ENCODE assay signal across 10 mouse cellular contexts in the genomic region with DNA sequence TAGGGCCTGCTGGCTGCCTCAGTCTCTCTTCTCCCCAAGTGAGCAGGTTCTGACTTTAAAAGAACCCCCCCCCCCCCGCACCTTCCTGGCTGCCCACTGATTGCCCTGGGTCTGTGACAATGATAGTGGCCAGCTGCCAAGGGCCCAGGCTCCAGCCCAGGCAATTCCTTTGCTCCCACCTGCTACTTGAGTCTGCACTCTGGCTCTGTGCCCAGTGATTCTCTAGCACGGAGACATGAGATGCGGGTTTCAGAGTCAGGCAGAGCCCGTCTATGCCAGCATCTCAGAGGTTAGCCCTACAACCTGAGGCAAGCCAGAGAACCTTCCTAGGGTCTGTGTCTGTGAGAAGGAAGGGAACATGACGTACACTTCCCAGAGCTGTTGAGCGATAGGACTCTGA.
DNase-seq lines count a peak whose midpoint lies in the region; ATAC-seq and TF ChIP-seq lines count a peak whose summit lies in the region.
"Had no signal": no experiment of that assay in that cellular context is flagged by ENCODE, and none has a peak within 500 bp of the region (broad histone marks: within the 10 kb centered on the region; RNA-seq: fewer than 3 reads in every experiment).

No protein-coding gene starts in this region.

- DNase-seq in adrenal gland, postnatal 14 days = peak; percentile 14
- DNase-seq in adrenal gland, adult (ENCODE audit: inconsistent age in 2 of 2, low spot score in 1 of 2) = no peak
- DNase-seq in kidney, adult 2 months = peak; percentile 31
- no peak for DNase-seq in kidney, adult 9 months
- peak; percentile 78 for DNase-seq in cerebellum, adult 11-12 months
- DNase-seq in lung, embryonic 14.5 days = peak; percentile 83
- DNase-seq in thymus, postnatal 25 days = no peak

- H3K9ac ChIP-seq in lung, embryonic 14.5 days = no peak overlapping the region
- H3K9ac ChIP-seq: embryonic facial prominence, embryonic 13.5 days; liver, embryonic 15.5 days had no signal

- 44% methylated on average over 6 of the region's 6 CpGs for WGBS in kidney, adult 2 months
- 26% methylated on average over 6 of the region's 6 CpGs for WGBS in lung, embryonic 14.5 days

- TF ChIP-seq POLR2A in kidney, adult 2 months (IDR thresholded peaks at IDR 0.05; ENCODE audit: low read depth, low read length) = no peak

- H3K36me3 ChIP-seq in kidney, adult 2 months (ENCODE audit: control insufficient read depth, insufficient read depth, low read length) = no peaks in the 10 kb centered on the region
- no peaks in the 10 kb centered on the region for H3K36me3 ChIP-seq in lung, embryonic 14.5 days (ENCODE audit: insufficient read depth)
- H3K36me3 ChIP-seq: embryonic facial prominence, embryonic 13.5 days; liver, embryonic 15.5 days had no signal

- no peaks in the 10 kb centered on the region for H3K27me3 ChIP-seq in kidney, adult 2 months (replicated peaks; ENCODE audit: control insufficient read depth, insufficient read depth, low read length)
- H3K27me3 ChIP-seq in lung, embryonic 14.5 days (ENCODE audit: insufficient read depth, low read length) = no peaks in the 10 kb centered on the region
- H3K27me3 ChIP-seq: embryonic facial prominence, embryonic 13.5 days had no signal

- 0 out of 2 replicates have a peak, but pooled peaks have one; percentile 16 for ATAC-seq in lung, embryonic 14.5 days (ENCODE audit: insufficient read depth)
- no peak for ATAC-seq in activated CD4-positive, CD25-positive, alpha-beta regulatory T cell, adult 4 months

- no peak overlapping the region for H3K27ac ChIP-seq in kidney, adult 2 months (ENCODE audit: insufficient read depth, low read depth, low read length)
- no peak overlapping the region for H3K27ac ChIP-seq in lung, embryonic 14.5 days (ENCODE audit: low read depth)
- H3K27ac ChIP-seq: liver, embryonic 15.5 days had no signal

- H3K9me3 ChIP-seq in lung, embryonic 14.5 days (ENCODE audit: low read depth, low read length) = no peaks in the 10 kb centered on the region
- H3K9me3 ChIP-seq: embryonic facial prominence, embryonic 13.5 days; liver, embryonic 15.5 days had no signal

- H3K4me1 ChIP-seq in kidney, adult 2 months (ENCODE audit: control insufficient read depth, insufficient read depth, low read length) = no peaks in the 10 kb centered on the region; the same call in 1 of the 2 replicates
- peaks cover 19% of the 10 kb centered on the region for H3K4me1 ChIP-seq in lung, embryonic 14.5 days (ENCODE audit: insufficient read depth)
- H3K4me1 ChIP-seq: liver, embryonic 15.5 days had no signal

- no peak overlapping the region for H3K4me3 ChIP-seq in kidney, adult 2 months (ENCODE audit: insufficient read depth, low read depth, low read length)
- H3K4me3 ChIP-seq in lung, embryonic 14.5 days (ENCODE audit: low read depth, low read length) = no peak overlapping the region
- H3K4me3 ChIP-seq: embryonic facial prominence, embryonic 13.5 days; liver, embryonic 15.5 days had no signal

- no peak for TF ChIP-seq CTCF in kidney, adult 2 months (conservative IDR thresholded peaks at IDR 0.05; ENCODE audit: insufficient read depth, insufficient read length, low read depth, low read length)
- TF ChIP-seq CTCF in lung, embryonic 14.5 days (IDR thresholded peaks at IDR 0.05; ENCODE audit: low read depth) = no peak

- H3K4me2 ChIP-seq in lung, embryonic 14.5 days = no peak overlapping the region
- H3K4me2 ChIP-seq: liver, embryonic 15.5 days had no signal

Comparison
In these comparisons a context has a peak if more than half of its experiments do, and no peak if none do; other contexts are left out.
1. DNase-seq: peak in adrenal gland, postnatal 14 days (single experiment), kidney, adult 2 months (single experiment), cerebellum, adult 11-12 months (single experiment) and lung, embryonic 14.5 days (single experiment); none in adrenal gland, adult (0 of 2), kidney, adult 9 months (single experiment) and thymus, postnatal 25 days (single experiment).